Mouse (Mus musculus) limb, embryonic 12.5 days (tissue): Measurements from ENCODE around the gene Oscar. TPM values are rescaled to one million over a fixed set of nuclear protein-coding genes. Genes with fewer than 3 reads are reported as not detected.
"Not testable (repeated sequence)": the region's sequence is repeated elsewhere in the genome, so short reads cannot be mapped to it uniquely, and the experiment has no call there.

Experiments used
- ATAC-seq: fragments of 200-750 bp; cut with Nextera tagmentation; 2 replicates; pipeline ENCODE4 v1.8.0; 2017; ENCODE audit warnings: low read depth, moderate TSS enrichment; ENCODE audit not compliant: insufficient number of reproducible peaks, insufficient read depth, low FRiP score, low TSS enrichment
- H3K27ac ChIP-seq: fragments of 300-500 bp; sonication (generic); 2 replicates; pipeline ENCODE4 v1.5.1; 2016; ENCODE audit warnings: mild to moderate bottlenecking, moderate library complexity
- H3K27me3 ChIP-seq: fragments of 300-500 bp; sonication (generic); 2 replicates; pipeline ENCODE4 v1.6.1; 2016; ENCODE audit warnings: mild to moderate bottlenecking, moderate library complexity
- H3K36me3 ChIP-seq: fragments of 300-500 bp; sonication (generic); 2 replicates; pipeline ENCODE4 v1.6.1; 2016; ENCODE audit warnings: mild to moderate bottlenecking, moderate library complexity
- H3K4me1 ChIP-seq: fragments of 300-500 bp; sonication (generic); replicated peaks from 2 replicates; pipeline ENCODE4 v1.6.1; 2016
- H3K4me2 ChIP-seq: fragments of 300-500 bp; sonication (generic); 2 replicates; pipeline ENCODE4 v1.6.1; 2016; ENCODE audit warnings: mild to moderate bottlenecking, moderate library complexity
- H3K4me3 ChIP-seq: fragments of 300-500 bp; sonication (generic); replicated peaks from 2 replicates; pipeline ENCODE4 v1.5.1; 2016; ENCODE audit warnings: mild to moderate bottlenecking
- H3K9ac ChIP-seq: fragments of 300-500 bp; sonication (generic); replicated peaks from 2 replicates; pipeline ENCODE4 v1.6.1; 2016; ENCODE audit warnings: mild to moderate bottlenecking, moderate library complexity
- H3K9me3 ChIP-seq: fragments of 300-500 bp; sonication (generic); 2 replicates; pipeline ENCODE4 v1.6.1; 2016; ENCODE audit warnings: mild to moderate bottlenecking, moderate library complexity
- WGBS: fragments of 180-500 bp; shearing (Covaris S2); methylation state at CpG from one replicate; pipeline ENCODE4 v1.1.7; 2016; 5-methylcytosine and 5-hydroxymethylcytosine counted together
- polyA plus RNA-seq: library from polyadenylated mRNA; unstranded; fragments of >200 nt; fragmentation: Nextera tagmentation; extraction: Ambion mirVana; gene quantifications from 2 replicates; pipeline ENCODE4 v1.2.1, GENCODE M21; 2016

Oscar gene
- polyA plus RNA-seq, 1 experiment from 2014 or later, result not detected

GRCm38 (mm10) chr7:3586255-3586654, 29.7 kb downstream of the Oscar start:
- peaks cover 6% of the 10 kb centered on the region; the same call in 1 of the 2 replicates for H3K9me3 ChIP-seq
- H3K27ac ChIP-seq, result no peak overlapping the region
- H3K9ac ChIP-seq, result no peak overlapping the region
- 7% methylated on average over 5 of the region's 5 CpGs for WGBS
- H3K4me2 ChIP-seq, result no peak overlapping the region
- no peak overlapping the region for H3K4me3 ChIP-seq
- no peaks in the 10 kb centered on the region for H3K36me3 ChIP-seq
- H3K27me3 ChIP-seq, result peaks cover 11% of the 10 kb centered on the region; the same call in 1 of the 2 replicates
- H3K4me1 ChIP-seq, result no peaks in the 10 kb centered on the region
- ATAC-seq, result no peak

- H3K4me3 ChIP-seq, result no peak overlapping the region
- H3K4me2 ChIP-seq, result no peak overlapping the region
- ATAC-seq, result no peak
- WGBS, result 15% methylated on average over 6 of the region's 6 CpGs
- H3K9me3 ChIP-seq, result peaks cover 6% of the 10 kb centered on the region; the same call in 1 of the 2 replicates
- H3K27ac ChIP-seq, result no peak overlapping the region
- peaks cover 11% of the 10 kb centered on the region; the same call in 1 of the 2 replicates for H3K27me3 ChIP-seq
- no peak overlapping the region for H3K9ac ChIP-seq
- H3K36me3 ChIP-seq, result no peaks in the 10 kb centered on the region
- H3K4me1 ChIP-seq, result no peaks in the 10 kb centered on the region
These were observed 30.2 kb downstream of the Oscar start for GRCm38 (mm10) chr7:3585763-3586162.

- Histone ChIP-seq H3K36me3 (no peaks in the 10 kb centered on the region), H3K4me1 (no peaks in the 10 kb centered on the region), H3K9me3 (peaks cover 6% of the 10 kb centered on the region; the same call in 1 of the 2 replicates), H3K9ac (no peak overlapping the region), H3K4me2 (no peak overlapping the region), H3K27ac (no peak overlapping the region), H3K27me3 (no peaks in the 10 kb centered on the region), H3K4me3 (no peak overlapping the region)
- ATAC-seq, result no peak
- 45% methylated on average over 2 of the region's 2 CpGs for WGBS
These were observed 35.9 kb downstream of the Oscar start for GRCm38 (mm10) chr7:3580029-3580428.

- H3K27ac ChIP-seq, result no peak overlapping the region
- 64% methylated on average over 6 of the region's 6 CpGs for WGBS
- no peak overlapping the region for H3K9ac ChIP-seq
- no peaks in the 10 kb centered on the region for H3K36me3 ChIP-seq
- no peak for ATAC-seq
- H3K4me1 ChIP-seq, result no peaks in the 10 kb centered on the region
- no peak overlapping the region for H3K4me3 ChIP-seq
- H3K9me3 ChIP-seq, result peaks cover 6% of the 10 kb centered on the region; the same call in 1 of the 2 replicates
- H3K27me3 ChIP-seq, result no peaks in the 10 kb centered on the region
- H3K4me2 ChIP-seq, result no peak overlapping the region
These were observed 36.9 kb downstream of the Oscar start for GRCm38 (mm10) chr7:3578952-3579546.

- Histone ChIP-seq H3K4me1 (no peaks in the 10 kb centered on the region), H3K27ac (no peak overlapping the region), H3K9me3 (peaks cover 6% of the 10 kb centered on the region; the same call in 1 of the 2 replicates), H3K4me2 (no peak overlapping the region), H3K4me3 (no peak overlapping the region), H3K27me3 (no peaks in the 10 kb centered on the region), H3K36me3 (no peaks in the 10 kb centered on the region), H3K9ac (no peak overlapping the region)
- ATAC-seq, result no peak
- 81% methylated on average over 2 of the region's 2 CpGs for WGBS
These were observed 37.8 kb downstream of the Oscar start for GRCm38 (mm10) chr7:3578196-3578595.

GRCm38 (mm10) chr7:3576354-3577124, 39.4 kb downstream of the Oscar start:
- Histone ChIP-seq H3K4me3 (no peak overlapping the region), H3K36me3 (no peaks in the 10 kb centered on the region), H3K27me3 (no peaks in the 10 kb centered on the region), H3K9ac (no peak overlapping the region), H3K4me1 (no peaks in the 10 kb centered on the region), H3K9me3 (peaks cover 2% of the 10 kb centered on the region; the same call in 1 of the 2 replicates), H3K4me2 (no peak overlapping the region), H3K27ac (no peak overlapping the region)
- no peak for ATAC-seq
- 82% methylated on average over 5 of the region's 5 CpGs for WGBS

- Histone ChIP-seq H3K9me3 (no peaks in the 10 kb centered on the region; the same call in 1 of the 2 replicates), H3K4me2 (no peak overlapping the region), H3K4me1 (no peaks in the 10 kb centered on the region), H3K27ac (no peak overlapping the region), H3K9ac (no peak overlapping the region), H3K27me3 (no peaks in the 10 kb centered on the region), H3K36me3 (no peaks in the 10 kb centered on the region), H3K4me3 (no peak overlapping the region)
- WGBS, result 59% methylated on average over 5 of the region's 5 CpGs
- no peak for ATAC-seq
These were observed 41.7 kb downstream of the Oscar start for GRCm38 (mm10) chr7:3574216-3574615.

GRCm38 (mm10) chr7:3571847-3572246, 44.1 kb downstream of the Oscar start:
- Histone ChIP-seq H3K27me3 (no peaks in the 10 kb centered on the region), H3K4me2 (no peak overlapping the region), H3K9me3 (no peaks in the 10 kb centered on the region), H3K4me3 (no peak overlapping the region), H3K4me1 (no peaks in the 10 kb centered on the region), H3K9ac (no peak overlapping the region), H3K36me3 (no peaks in the 10 kb centered on the region), H3K27ac (no peak overlapping the region)
- WGBS, result 82% methylated on average over 1 of the region's 1 CpGs
- ATAC-seq, result no peak

GRCm38 (mm10) chr7:3570580-3570979, 45.4 kb downstream of the Oscar start:
- H3K9me3 ChIP-seq, ATAC-seq, H3K27me3 ChIP-seq, H3K4me3 ChIP-seq, H3K9ac ChIP-seq, H3K36me3 ChIP-seq, H3K4me1 ChIP-seq, H3K4me2 ChIP-seq, H3K27ac ChIP-seq: not testable (repeated sequence)
- WGBS, result 93% methylated on average over 3 of the region's 3 CpGs

- Histone ChIP-seq H3K27ac (no peak overlapping the region), H3K9me3 (no peaks in the 10 kb centered on the region), H3K4me2 (no peak overlapping the region), H3K9ac (no peak overlapping the region), H3K36me3 (no peaks in the 10 kb centered on the region), H3K4me3 (no peak overlapping the region), H3K27me3 (no peaks in the 10 kb centered on the region), H3K4me1 (no peaks in the 10 kb centered on the region)
- 76% methylated on average over 6 of the region's 6 CpGs for WGBS
- no peak for ATAC-seq
These were observed 46.2 kb downstream of the Oscar start for GRCm38 (mm10) chr7:3569725-3570124.

GRCm38 (mm10) chr7:3567336-3567735, 48.6 kb downstream of the Oscar start:
- 13% methylated on average over 2 of the region's 2 CpGs for WGBS
- Histone ChIP-seq H3K9ac (no peak overlapping the region), H3K9me3 (no peaks in the 10 kb centered on the region), H3K27me3 (no peaks in the 10 kb centered on the region), H3K27ac (no peak overlapping the region), H3K4me2 (no peak overlapping the region), H3K4me1 (no peaks in the 10 kb centered on the region), H3K4me3 (no peak overlapping the region), H3K36me3 (no peaks in the 10 kb centered on the region)
- no peak for ATAC-seq
